Mouse (Mus musculus): ENCODE measurements around the gene Wfdc12. TPM values are rescaled to one million over a fixed set of nuclear protein-coding genes. Genes with fewer than 3 reads are reported as not detected.

Wfdc12 gene
- polyA plus RNA-seq, 1 experiment from 2014 or later: not detected

GRCm38 (mm10) chr2:164182692-164183255, 7.6 kb downstream of the Wfdc12 start, which contains the start of gene Wfdc5:
TSS of gene Wfdc5 (minus strand) at chr2:164182742.
- peak within 1 kb of the TSS; percentile 25; the same call in 1 of the 2 replicates for H3K27ac ChIP-seq (ENCODE audit: low read length)
- no peak within 1 kb of the TSS for H3K9ac ChIP-seq (ENCODE audit: low read length)
- no peak within 1 kb of the TSS for H3K4me2 ChIP-seq (ENCODE audit: low read depth, low read length)
- H3K9me3 ChIP-seq (replicated peaks; ENCODE audit: control insufficient read depth, low read length): no peaks in the 10 kb centered on the region
- 75% methylated on average over 7 of the region's 7 CpGs for WGBS
- no peak within 1 kb of the TSS for H3K4me3 ChIP-seq (replicated peaks; ENCODE audit: low read length)
- no peak for ATAC-seq (ENCODE audit: insufficient read depth, low FRiP score)
- no peaks in the 10 kb centered on the region for H3K36me3 ChIP-seq (ENCODE audit: control insufficient read depth, insufficient read depth, low read length)
- no peaks in the 10 kb centered on the region for H3K4me1 ChIP-seq (ENCODE audit: control insufficient read depth, insufficient read depth, low read length)
- H3K27me3 ChIP-seq (ENCODE audit: control insufficient read depth, insufficient read depth, low read length): peaks cover 8% of the 10 kb centered on the region

- H3K4me2 ChIP-seq (ENCODE audit: low read depth, low read length): no peak overlapping the region
- H3K27me3 ChIP-seq (ENCODE audit: control insufficient read depth, insufficient read depth, low read length): peaks cover 8% of the 10 kb centered on the region
- WGBS: 72% methylated on average over 4 of the region's 4 CpGs
- H3K9ac ChIP-seq (ENCODE audit: low read length): no peak overlapping the region
- no peak for ATAC-seq (ENCODE audit: insufficient read depth, low FRiP score)
- no peaks in the 10 kb centered on the region for H3K4me1 ChIP-seq (ENCODE audit: control insufficient read depth, insufficient read depth, low read length)
- no peaks in the 10 kb centered on the region for H3K9me3 ChIP-seq (replicated peaks; ENCODE audit: control insufficient read depth, low read length)
- H3K4me3 ChIP-seq (replicated peaks; ENCODE audit: low read length): no peak overlapping the region
- H3K27ac ChIP-seq (ENCODE audit: low read length): no peak overlapping the region; the same call in 1 of the 2 replicates
- no peaks in the 10 kb centered on the region for H3K36me3 ChIP-seq (ENCODE audit: control insufficient read depth, insufficient read depth, low read length)
These were observed 9.6 kb downstream of the Wfdc12 start for GRCm38 (mm10) chr2:164180770-164181169.

- Histone ChIP-seq H3K4me1 (ENCODE audit: control insufficient read depth, insufficient read depth, low read length) (no peaks in the 10 kb centered on the region), H3K4me3 (replicated peaks; ENCODE audit: low read length) (no peak overlapping the region), H3K36me3 (ENCODE audit: control insufficient read depth, insufficient read depth, low read length) (no peaks in the 10 kb centered on the region), H3K4me2 (ENCODE audit: low read depth, low read length) (no peak overlapping the region), H3K27ac (ENCODE audit: low read length) (no peak overlapping the region), H3K9ac (ENCODE audit: low read length) (no peak overlapping the region), H3K27me3 (ENCODE audit: control insufficient read depth, insufficient read depth, low read length) (peaks cover 8% of the 10 kb centered on the region), H3K9me3 (replicated peaks; ENCODE audit: control insufficient read depth, low read length) (no peaks in the 10 kb centered on the region)
- ATAC-seq (ENCODE audit: insufficient read depth, low FRiP score): no peak
- 42% methylated on average over 3 of the region's 3 CpGs for WGBS
These were observed 10.3 kb downstream of the Wfdc12 start for GRCm38 (mm10) chr2:164180124-164180523.

GRCm38 (mm10) chr2:164177831-164178230, 12.6 kb downstream of the Wfdc12 start:
- H3K4me1 ChIP-seq (ENCODE audit: control insufficient read depth, insufficient read depth, low read length): peaks cover 4% of the 10 kb centered on the region; the same call in 1 of the 2 replicates
- no peak overlapping the region for H3K9ac ChIP-seq (ENCODE audit: low read length)
- H3K4me2 ChIP-seq (ENCODE audit: low read depth, low read length): no peak overlapping the region
- no peaks in the 10 kb centered on the region for H3K36me3 ChIP-seq (ENCODE audit: control insufficient read depth, insufficient read depth, low read length)
- H3K9me3 ChIP-seq (replicated peaks; ENCODE audit: control insufficient read depth, low read length): no peaks in the 10 kb centered on the region
- no peak overlapping the region for H3K4me3 ChIP-seq (replicated peaks; ENCODE audit: low read length)
- H3K27me3 ChIP-seq (ENCODE audit: control insufficient read depth, insufficient read depth, low read length): peaks cover 11% of the 10 kb centered on the region
- ATAC-seq (ENCODE audit: insufficient read depth, low FRiP score): no peak
- H3K27ac ChIP-seq (ENCODE audit: low read length): no peak overlapping the region
- 74% methylated on average over 5 of the region's 5 CpGs for WGBS

- ATAC-seq (ENCODE audit: insufficient read depth, low FRiP score): no peak
- Histone ChIP-seq H3K36me3 (ENCODE audit: control insufficient read depth, insufficient read depth, low read length) (no peaks in the 10 kb centered on the region), H3K4me3 (replicated peaks; ENCODE audit: low read length) (no peak overlapping the region), H3K9me3 (replicated peaks; ENCODE audit: control insufficient read depth, low read length) (no peaks in the 10 kb centered on the region), H3K27ac (ENCODE audit: low read length) (no peak overlapping the region), H3K9ac (ENCODE audit: low read length) (no peak overlapping the region), H3K4me1 (ENCODE audit: control insufficient read depth, insufficient read depth, low read length) (peaks cover 8% of the 10 kb centered on the region; the same call in 1 of the 2 replicates), H3K4me2 (ENCODE audit: low read depth, low read length) (no peak overlapping the region), H3K27me3 (ENCODE audit: control insufficient read depth, insufficient read depth, low read length) (peaks cover 23% of the 10 kb centered on the region)
- 79% methylated on average over 3 of the region's 3 CpGs for WGBS
These were observed 14.6 kb downstream of the Wfdc12 start for GRCm38 (mm10) chr2:164175850-164176249.

- no peak for ATAC-seq (ENCODE audit: insufficient read depth, low FRiP score)
- Histone ChIP-seq H3K4me3 (replicated peaks; ENCODE audit: low read length) (no peak overlapping the region), H3K27ac (ENCODE audit: low read length) (no peak overlapping the region), H3K4me2 (ENCODE audit: low read depth, low read length) (no peak overlapping the region), H3K4me1 (ENCODE audit: control insufficient read depth, insufficient read depth, low read length) (peaks cover 11% of the 10 kb centered on the region; the same call in 1 of the 2 replicates), H3K27me3 (ENCODE audit: control insufficient read depth, insufficient read depth, low read length) (peaks cover 33% of the 10 kb centered on the region), H3K9ac (ENCODE audit: low read length) (no peak overlapping the region), H3K36me3 (ENCODE audit: control insufficient read depth, insufficient read depth, low read length) (no peaks in the 10 kb centered on the region), H3K9me3 (replicated peaks; ENCODE audit: control insufficient read depth, low read length) (no peaks in the 10 kb centered on the region)
- WGBS: 65% methylated on average over 8 of the region's 8 CpGs
These were observed 15.6 kb downstream of the Wfdc12 start for GRCm38 (mm10) chr2:164174649-164175395.

GRCm38 (mm10) chr2:164173394-164173793, 17.0 kb downstream of the Wfdc12 start:
- Histone ChIP-seq H3K27ac (ENCODE audit: low read length) (no peak overlapping the region), H3K9me3 (replicated peaks; ENCODE audit: control insufficient read depth, low read length) (no peaks in the 10 kb centered on the region), H3K36me3 (ENCODE audit: control insufficient read depth, insufficient read depth, low read length) (no peaks in the 10 kb centered on the region), H3K4me3 (replicated peaks; ENCODE audit: low read length) (no peak overlapping the region), H3K4me2 (ENCODE audit: low read depth, low read length) (no peak overlapping the region), H3K9ac (ENCODE audit: low read length) (no peak overlapping the region), H3K27me3 (ENCODE audit: control insufficient read depth, insufficient read depth, low read length) (peaks cover 43% of the 10 kb centered on the region), H3K4me1 (ENCODE audit: control insufficient read depth, insufficient read depth, low read length) (peaks cover 13% of the 10 kb centered on the region)
- WGBS: 75% methylated on average over 3 of the region's 3 CpGs
- no peak for ATAC-seq (ENCODE audit: insufficient read depth, low FRiP score)

GRCm38 (mm10) chr2:164170902-164171301, 19.5 kb downstream of the Wfdc12 start, which contains the start of gene Kcns1:
TSS of gene Kcns1 (minus strand) at chr2:164171113.
- Histone ChIP-seq H3K4me2 (ENCODE audit: low read depth, low read length) (peak within 1 kb of the TSS; percentile 58), H3K27me3 (ENCODE audit: control insufficient read depth, insufficient read depth, low read length) (peaks cover 61% of the 10 kb centered on the region), H3K9ac (ENCODE audit: low read length) (peak within 1 kb of the TSS; percentile 55), H3K36me3 (ENCODE audit: control insufficient read depth, insufficient read depth, low read length) (no peaks in the 10 kb centered on the region), H3K9me3 (replicated peaks; ENCODE audit: control insufficient read depth, low read length) (no peaks in the 10 kb centered on the region), H3K4me3 (replicated peaks; ENCODE audit: low read length) (peak within 1 kb of the TSS; percentile 37), H3K4me1 (ENCODE audit: control insufficient read depth, insufficient read depth, low read length) (peaks cover 19% of the 10 kb centered on the region), H3K27ac (ENCODE audit: low read length) (no peak within 1 kb of the TSS)
- whole genome bisulfite sequencing: under 1% methylated on average over 29 of the region's 29 CpGs
- ATAC-seq (ENCODE audit: insufficient read depth, low FRiP score): no peak

GRCm38 (mm10) chr2:164170326-164170725, 20.1 kb downstream of the Wfdc12 start:
- Histone ChIP-seq H3K4me2 (ENCODE audit: low read depth, low read length) (no peak overlapping the region), H3K9ac (ENCODE audit: low read length) (no peak overlapping the region), H3K9me3 (replicated peaks; ENCODE audit: control insufficient read depth, low read length) (no peaks in the 10 kb centered on the region), H3K4me1 (ENCODE audit: control insufficient read depth, insufficient read depth, low read length) (peaks cover 19% of the 10 kb centered on the region), H3K36me3 (ENCODE audit: control insufficient read depth, insufficient read depth, low read length) (no peaks in the 10 kb centered on the region), H3K27me3 (ENCODE audit: control insufficient read depth, insufficient read depth, low read length) (peaks cover 61% of the 10 kb centered on the region), H3K27ac (ENCODE audit: low read length) (no peak overlapping the region), H3K4me3 (replicated peaks; ENCODE audit: low read length) (no peak overlapping the region)
- no peak for ATAC-seq (ENCODE audit: insufficient read depth, low FRiP score)
- WGBS: 6% methylated on average over 11 of the region's 11 CpGs
